Mouse (Mus musculus): Measurements from ENCODE around the gene Ndfip2. TPM values are rescaled to one million over a fixed set of nuclear protein-coding genes. Genes with fewer than 3 reads are reported as not detected.

Ndfip2 gene
- polyA plus RNA-seq (2015; fragmentation: Nextera tagmentation; extraction: Ambion mirVana) = 114 and 118 TPM in 2 replicates

- Histone ChIP-seq H3K27me3 (no peaks in the 10 kb centered on the region), H3K36me3 (no peaks in the 10 kb centered on the region), H3K4me1 (replicated peaks) (peaks cover 21% of the 10 kb centered on the region), H3K27ac (replicated peaks) (peak within 1 kb of the TSS; percentile 96), H3K4me2 (peak within 1 kb of the TSS; percentile 65), H3K9ac (peak within 1 kb of the TSS; percentile 95), H3K4me3 (peak within 1 kb of the TSS; percentile 93), H3K9me3 (no peaks in the 10 kb centered on the region)
- ATAC-seq (ENCODE audit: low read depth) = peak; percentile 98
- under 1% methylated on average over 59 of the region's 70 CpGs for whole genome bisulfite sequencing
Measured at GRCm38 (mm10) chr14:105258379-105259034, at the start of gene Ndfip2. Ndfip2 (plus strand) TSS chr14:105258573.

- WGBS = 87% methylated on average over 9 of the region's 9 CpGs
- Histone ChIP-seq H3K27ac (replicated peaks) (no peak overlapping the region), H3K9ac (no peak overlapping the region)
Measured at GRCm38 (mm10) chr14:105219525-105220376, 38.6 kb upstream of the Ndfip2 start.

GRCm38 (mm10) chr14:105222240-105222639, 36.1 kb upstream of the Ndfip2 start:
- Histone ChIP-seq H3K9me3 (no peaks in the 10 kb centered on the region), H3K4me2 (no peak overlapping the region), H3K9ac (no peak overlapping the region), H3K27me3 (no peaks in the 10 kb centered on the region), H3K27ac (replicated peaks) (no peak overlapping the region), H3K36me3 (no peaks in the 10 kb centered on the region), H3K4me1 (replicated peaks) (no peaks in the 10 kb centered on the region), H3K4me3 (no peak overlapping the region)
- ATAC-seq (ENCODE audit: low read depth) = no peak
- WGBS = 84% methylated on average over 4 of the region's 4 CpGs

More at GRCm38 (mm10) chr14:105219525-105220376, 38.6 kb upstream of the Ndfip2 start:
- Histone ChIP-seq H3K4me2 (no peak overlapping the region), H3K4me3 (no peak overlapping the region), H3K27me3 (no peaks in the 10 kb centered on the region), H3K36me3 (no peaks in the 10 kb centered on the region), H3K9me3 (no peaks in the 10 kb centered on the region), H3K4me1 (replicated peaks) (no peaks in the 10 kb centered on the region)
- ATAC-seq (ENCODE audit: low read depth) = no peak

GRCm38 (mm10) chr14:105225790-105226189, 32.6 kb upstream of the Ndfip2 start:
- H3K36me3 ChIP-seq = no peaks in the 10 kb centered on the region

GRCm38 (mm10) chr14:105232421-105232820, 26.0 kb upstream of the Ndfip2 start:
- ATAC-seq (ENCODE audit: low read depth) = no peak

More at GRCm38 (mm10) chr14:105225790-105226189, 32.6 kb upstream of the Ndfip2 start:
- no peak overlapping the region for H3K9ac ChIP-seq
- H3K4me3 ChIP-seq = no peak overlapping the region
- no peaks in the 10 kb centered on the region for H3K4me1 ChIP-seq (replicated peaks)
- no peaks in the 10 kb centered on the region for H3K9me3 ChIP-seq
- no peaks in the 10 kb centered on the region for H3K27me3 ChIP-seq
- H3K4me2 ChIP-seq = no peak overlapping the region
- no peak overlapping the region for H3K27ac ChIP-seq (replicated peaks)
- 94% methylated on average over 4 of the region's 4 CpGs for WGBS
- no peak for ATAC-seq (ENCODE audit: low read depth)

GRCm38 (mm10) chr14:105236596-105236995, 21.8 kb upstream of the Ndfip2 start:
- Histone ChIP-seq H3K9ac (no peak overlapping the region), H3K4me3 (no peak overlapping the region), H3K9me3 (no peaks in the 10 kb centered on the region), H3K4me1 (replicated peaks) (no peaks in the 10 kb centered on the region), H3K27ac (replicated peaks) (no peak overlapping the region), H3K27me3 (no peaks in the 10 kb centered on the region), H3K4me2 (no peak overlapping the region), H3K36me3 (no peaks in the 10 kb centered on the region)
- WGBS = 68% methylated on average over 4 of the region's 4 CpGs
- ATAC-seq (ENCODE audit: low read depth) = no peak

More at GRCm38 (mm10) chr14:105232421-105232820, 26.0 kb upstream of the Ndfip2 start:
- 55% methylated on average over 6 of the region's 6 CpGs for WGBS
- no peak overlapping the region for H3K9ac ChIP-seq
- H3K4me3 ChIP-seq = no peak overlapping the region
- H3K4me1 ChIP-seq (replicated peaks) = no peaks in the 10 kb centered on the region
- no peaks in the 10 kb centered on the region for H3K27me3 ChIP-seq
- no peaks in the 10 kb centered on the region for H3K9me3 ChIP-seq
- no peak overlapping the region for H3K4me2 ChIP-seq
- no peak overlapping the region for H3K27ac ChIP-seq (replicated peaks)
- H3K36me3 ChIP-seq = no peaks in the 10 kb centered on the region

GRCm38 (mm10) chr14:105237736-105238135, 20.6 kb upstream of the Ndfip2 start:
- no peaks in the 10 kb centered on the region for H3K27me3 ChIP-seq
- WGBS = 87% methylated on average over 9 of the region's 9 CpGs
- no peak for ATAC-seq (ENCODE audit: low read depth)

GRCm38 (mm10) chr14:105238450-105239038, 19.8 kb upstream of the Ndfip2 start:
- Histone ChIP-seq H3K4me3 (no peak overlapping the region), H3K9ac (no peak overlapping the region), H3K4me1 (replicated peaks) (no peaks in the 10 kb centered on the region), H3K4me2 (no peak overlapping the region), H3K27ac (replicated peaks) (no peak overlapping the region), H3K36me3 (no peaks in the 10 kb centered on the region), H3K27me3 (no peaks in the 10 kb centered on the region), H3K9me3 (no peaks in the 10 kb centered on the region)
- WGBS = 70% methylated on average over 5 of the region's 5 CpGs
- ATAC-seq (ENCODE audit: low read depth) = no peak

More at GRCm38 (mm10) chr14:105237736-105238135, 20.6 kb upstream of the Ndfip2 start:
- no peak overlapping the region for H3K4me2 ChIP-seq
- no peaks in the 10 kb centered on the region for H3K9me3 ChIP-seq
- no peak overlapping the region for H3K9ac ChIP-seq
- H3K4me1 ChIP-seq (replicated peaks) = no peaks in the 10 kb centered on the region
- no peaks in the 10 kb centered on the region for H3K36me3 ChIP-seq
- no peak overlapping the region for H3K27ac ChIP-seq (replicated peaks)
- no peak overlapping the region for H3K4me3 ChIP-seq

- Histone ChIP-seq H3K9ac (no peak overlapping the region), H3K36me3 (no peaks in the 10 kb centered on the region), H3K9me3 (no peaks in the 10 kb centered on the region), H3K4me1 (replicated peaks) (no peaks in the 10 kb centered on the region), H3K27ac (replicated peaks) (no peak overlapping the region), H3K4me2 (no peak overlapping the region), H3K27me3 (no peaks in the 10 kb centered on the region), H3K4me3 (no peak overlapping the region)
- 79% methylated on average over 10 of the region's 10 CpGs for WGBS
- ATAC-seq (ENCODE audit: low read depth) = no peak
Measured at GRCm38 (mm10) chr14:105240120-105240519, 18.3 kb upstream of the Ndfip2 start.

- no peak overlapping the region for H3K27ac ChIP-seq (replicated peaks)
- no peaks in the 10 kb centered on the region for H3K36me3 ChIP-seq
- H3K4me2 ChIP-seq = no peak overlapping the region
- 88% methylated on average over 7 of the region's 7 CpGs for WGBS
- no peak for ATAC-seq (ENCODE audit: low read depth)
- H3K9ac ChIP-seq = no peak overlapping the region
- H3K4me3 ChIP-seq = no peak overlapping the region
- no peaks in the 10 kb centered on the region for H3K27me3 ChIP-seq
- no peaks in the 10 kb centered on the region for H3K9me3 ChIP-seq
- H3K4me1 ChIP-seq (replicated peaks) = no peaks in the 10 kb centered on the region
Measured at GRCm38 (mm10) chr14:105243805-105244443, 14.4 kb upstream of the Ndfip2 start.

- Histone ChIP-seq H3K9me3 (no peaks in the 10 kb centered on the region), H3K9ac (no peak overlapping the region), H3K4me2 (no peak overlapping the region), H3K36me3 (no peaks in the 10 kb centered on the region), H3K4me3 (no peak overlapping the region), H3K27me3 (no peaks in the 10 kb centered on the region), H3K27ac (replicated peaks) (no peak overlapping the region), H3K4me1 (replicated peaks) (no peaks in the 10 kb centered on the region)
- ATAC-seq (ENCODE audit: low read depth) = no peak
Measured at GRCm38 (mm10) chr14:105251038-105251437, 7.3 kb upstream of the Ndfip2 start.

GRCm38 (mm10) chr14:105253304-105253703, 5.1 kb upstream of the Ndfip2 start:
- no peak overlapping the region for H3K4me2 ChIP-seq

More at GRCm38 (mm10) chr14:105253304-105253703, 5.1 kb upstream of the Ndfip2 start:
- Histone ChIP-seq H3K9ac (no peak overlapping the region), H3K36me3 (no peaks in the 10 kb centered on the region), H3K9me3 (no peaks in the 10 kb centered on the region), H3K27ac (replicated peaks) (no peak overlapping the region), H3K4me1 (replicated peaks) (no peaks in the 10 kb centered on the region), H3K27me3 (no peaks in the 10 kb centered on the region), H3K4me3 (no peak overlapping the region)
- WGBS = 28% methylated on average over 7 of the region's 7 CpGs
- ATAC-seq (ENCODE audit: low read depth) = no peak
